Mouse (Mus musculus) small intestine, adult 2 months (tissue): Measurements from ENCODE around the gene 4931409K22Rik.

Experiments used
- CTCF ChIP-seq: fragments of 200-500 bp; IDR thresholded peaks from 2 replicates; pipeline ENCODE4 v1.5.1; 2012; ENCODE audit warnings: low read depth, mild to moderate bottlenecking, control low read depth, inconsistent platforms, low read length, moderate library complexity, mixed read lengths; ENCODE audit not compliant: insufficient replicate concordance, insufficient read length; ENCODE audit errors: extremely low read depth
- POLR2A ChIP-seq: fragments of 200-500 bp; IDR thresholded peaks from 2 replicates; pipeline ENCODE4 v1.6.1; 2012; ENCODE audit warnings: low read depth, mild to moderate bottlenecking, control low read depth, inconsistent platforms, low read length, moderate library complexity

GRCm38 (mm10) chr5:24594346-24594745 is 37.7 kb upstream of the 4931409K22Rik start:
- no peak for TF ChIP-seq POLR2A
- no peak for TF ChIP-seq CTCF
